Mouse (Mus musculus): ENCODE measurements at regions not wholly inside any gene's neighbourhood (a gene's known extent, or its start where the extent isn't known, plus 50 kb on each side); places are given as distances from the start of the nearest gene placed in this dataset.

DNA sequence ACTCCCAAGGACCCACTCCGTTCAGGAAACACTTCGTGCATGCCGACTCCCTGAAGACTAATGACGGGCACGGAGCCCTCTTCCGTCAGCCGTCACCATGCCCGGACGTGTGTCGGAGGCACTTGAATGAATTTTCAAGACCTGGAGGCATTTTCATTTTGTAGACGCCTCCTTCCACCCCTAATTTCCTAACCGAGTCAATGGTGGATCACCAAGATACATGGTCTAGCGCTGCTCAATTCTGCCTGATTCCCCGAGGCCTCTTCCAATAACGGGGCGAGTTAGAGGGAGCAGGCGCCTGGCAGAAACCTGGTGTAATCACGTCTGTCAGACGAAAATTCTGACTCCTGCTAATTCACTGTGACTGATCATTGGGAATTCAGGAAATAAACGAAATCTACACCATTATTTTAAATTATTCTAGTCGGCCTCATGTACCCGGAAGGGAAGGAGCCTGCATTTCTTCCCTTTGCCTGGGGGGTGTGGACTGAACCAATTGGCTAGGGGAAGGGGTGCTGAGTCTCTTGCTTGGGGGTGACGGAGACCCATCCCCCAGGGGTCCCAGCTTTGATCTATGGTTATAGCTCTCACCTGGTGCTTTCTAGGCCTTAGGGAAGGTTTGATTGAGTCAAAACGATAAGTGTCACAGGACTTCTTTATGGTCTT is 349.4 kb upstream of the Kazn start:
- H3K27ac ChIP-seq (ENCODE audit: low read depth, low read length), result peak overlapping the region; percentile 48
- H3K9me3 ChIP-seq (replicated peaks; ENCODE audit: control insufficient read depth, low read length), result no peaks in the 10 kb centered on the region
- peak overlapping the region; percentile 23; the same call in 1 of the 2 replicates for H3K4me2 ChIP-seq (ENCODE audit: low read length)
- DNase-seq (ENCODE audit: low spot score) (peak; percentile 41), ATAC-seq (peak; percentile 57; the same call in 1 of the 2 replicates)
- 57% methylated on average over 24 of the region's 24 CpGs for WGBS
- no peaks in the 10 kb centered on the region for H3K27me3 ChIP-seq (replicated peaks; ENCODE audit: control insufficient read depth, insufficient read depth, low read length)
- no peak overlapping the region for H3K4me3 ChIP-seq (ENCODE audit: low read depth, low read length)
- peak overlapping the region; percentile 18; the same call in 1 of the 2 replicates for H3K9ac ChIP-seq (ENCODE audit: low read length)
- H3K36me3 ChIP-seq (ENCODE audit: control insufficient read depth, insufficient read depth, low read length), result no peaks in the 10 kb centered on the region
- peaks cover 5% of the 10 kb centered on the region for H3K4me1 ChIP-seq (ENCODE audit: control insufficient read depth, insufficient read depth, low read length)

DNA sequence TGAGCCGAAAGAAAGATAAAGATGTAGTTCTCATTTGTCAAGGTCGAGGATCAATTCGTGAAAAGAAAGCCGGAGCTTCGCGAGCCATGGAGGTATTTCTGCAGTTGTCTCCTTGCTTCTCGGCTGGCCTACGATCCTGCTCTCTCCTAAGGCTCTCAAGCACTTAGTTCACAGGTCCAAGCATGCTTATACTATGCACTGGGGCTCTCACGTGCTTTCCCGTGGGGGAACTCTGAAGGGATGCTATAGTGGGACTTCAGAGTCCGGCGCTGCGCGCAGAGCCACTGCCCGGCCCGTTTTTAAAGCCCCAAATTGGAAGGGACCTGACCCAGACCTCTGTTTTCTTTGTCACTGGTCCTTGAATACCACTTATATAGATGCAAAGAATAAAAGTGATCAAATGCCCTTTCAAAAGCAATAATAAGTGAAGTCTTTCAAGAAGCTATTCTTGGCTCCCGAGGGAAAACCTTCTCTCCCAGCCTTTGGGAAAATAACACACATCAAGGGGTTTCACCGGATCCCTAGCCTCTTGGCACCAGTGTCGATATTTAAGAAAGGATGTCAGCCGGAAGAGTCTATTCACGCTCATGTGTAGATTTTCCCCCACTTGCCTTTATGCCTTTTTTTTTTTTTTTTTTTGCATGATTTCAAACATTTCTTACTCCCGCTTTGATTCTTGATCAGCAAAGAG is 348.3 kb upstream of the Kazn start:
- 0 out of 2 replicates have a peak overlapping the region, but pooled peaks have one; percentile 14 for H3K27ac ChIP-seq (ENCODE audit: low read depth, low read length)
- DNase-seq (ENCODE audit: low spot score) (peak; percentile 59), ATAC-seq (peak; percentile 46)
- H3K4me2 ChIP-seq (ENCODE audit: low read length), result peak overlapping the region; percentile 18; the same call in 1 of the 2 replicates
- no peaks in the 10 kb centered on the region for H3K9me3 ChIP-seq (replicated peaks; ENCODE audit: control insufficient read depth, low read length)
- 37% methylated on average over 22 of the region's 22 CpGs for WGBS
- peaks cover 5% of the 10 kb centered on the region for H3K4me1 ChIP-seq (ENCODE audit: control insufficient read depth, insufficient read depth, low read length)
- H3K27me3 ChIP-seq (replicated peaks; ENCODE audit: control insufficient read depth, insufficient read depth, low read length), result no peaks in the 10 kb centered on the region
- no peaks in the 10 kb centered on the region for H3K36me3 ChIP-seq (ENCODE audit: control insufficient read depth, insufficient read depth, low read length)
- H3K9ac ChIP-seq (ENCODE audit: low read length), result no peak overlapping the region
- no peak overlapping the region for H3K4me3 ChIP-seq (ENCODE audit: low read depth, low read length)

DNA sequence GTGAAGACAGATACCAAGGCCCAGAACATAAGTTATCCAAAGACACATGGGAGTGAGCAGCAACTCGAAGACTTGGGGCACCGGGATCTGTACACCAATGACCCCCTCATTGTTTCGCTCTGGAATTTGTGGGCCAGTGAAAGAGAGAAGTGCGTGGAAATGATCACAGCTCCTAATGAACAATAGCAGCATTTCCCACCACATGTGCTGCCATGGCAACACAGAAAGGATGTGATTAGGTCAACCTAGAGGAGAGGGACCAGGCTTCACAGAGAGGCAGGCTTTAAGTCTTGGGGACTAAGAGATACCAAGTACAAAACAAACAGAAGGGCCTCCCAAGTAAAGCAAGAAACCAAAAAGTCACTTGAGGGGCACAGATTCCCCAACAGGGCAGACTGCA is 339.3 kb upstream of the Kazn start:
- no peak for DNase-seq (ENCODE audit: low spot score)
- H3K27ac ChIP-seq (ENCODE audit: low read depth, low read length), result no peak overlapping the region
- 40% methylated on average over 4 of the region's 4 CpGs for WGBS

DNA sequence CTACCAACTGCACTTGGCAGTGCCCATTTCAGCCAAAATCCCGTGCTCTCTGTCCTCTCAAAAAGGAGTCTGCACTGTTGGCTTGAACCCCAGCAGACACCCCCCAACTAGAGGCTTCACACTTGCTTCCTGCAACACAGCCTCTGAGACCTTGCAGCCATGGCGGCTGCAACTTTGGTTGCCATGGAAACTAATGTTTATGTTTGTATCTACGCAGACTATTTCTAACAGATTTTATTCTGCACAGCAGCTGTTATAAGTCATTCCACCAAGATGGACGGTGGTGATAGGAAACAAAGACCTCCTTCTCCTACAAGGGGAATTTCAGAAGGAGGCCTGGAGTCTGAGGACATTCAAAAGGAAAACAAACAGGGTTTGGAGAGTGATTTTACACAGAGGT is 338.3 kb upstream of the Kazn start:
- H3K9ac ChIP-seq (ENCODE audit: low read length), result no peak overlapping the region
- H3K4me2 ChIP-seq (ENCODE audit: low read length), result no peak overlapping the region
- ATAC-seq (no peak), DNase-seq (ENCODE audit: low spot score) (peak; percentile 69)
- no peak overlapping the region for H3K4me3 ChIP-seq (ENCODE audit: low read depth, low read length)
- no peaks in the 10 kb centered on the region for H3K27me3 ChIP-seq (replicated peaks; ENCODE audit: control insufficient read depth, insufficient read depth, low read length)
- H3K36me3 ChIP-seq (ENCODE audit: control insufficient read depth, insufficient read depth, low read length), result no peaks in the 10 kb centered on the region
- no peak overlapping the region for H3K27ac ChIP-seq (ENCODE audit: low read depth, low read length)
- WGBS, result 52% methylated on average over 4 of the region's 4 CpGs
- H3K9me3 ChIP-seq (replicated peaks; ENCODE audit: control insufficient read depth, low read length), result no peaks in the 10 kb centered on the region
- 0 out of 2 replicates have a peak, but pooled peaks cover 2% of the 10 kb centered on the region for H3K4me1 ChIP-seq (ENCODE audit: control insufficient read depth, insufficient read depth, low read length)

More for the DNA sequence above, 339.3 kb upstream of the Kazn start:
- Histone ChIP-seq H3K36me3 (ENCODE audit: control insufficient read depth, insufficient read depth, low read length) (no peaks in the 10 kb centered on the region), H3K4me3 (ENCODE audit: low read depth, low read length) (no peak overlapping the region), H3K4me1 (ENCODE audit: control insufficient read depth, insufficient read depth, low read length) (0 out of 2 replicates have a peak, but pooled peaks cover 2% of the 10 kb centered on the region), H3K4me2 (ENCODE audit: low read length) (no peak overlapping the region), H3K9me3 (replicated peaks; ENCODE audit: control insufficient read depth, low read length) (no peaks in the 10 kb centered on the region), H3K27me3 (replicated peaks; ENCODE audit: control insufficient read depth, insufficient read depth, low read length) (no peaks in the 10 kb centered on the region), H3K9ac (ENCODE audit: low read length) (no peak overlapping the region)
- no peak for ATAC-seq

DNA sequence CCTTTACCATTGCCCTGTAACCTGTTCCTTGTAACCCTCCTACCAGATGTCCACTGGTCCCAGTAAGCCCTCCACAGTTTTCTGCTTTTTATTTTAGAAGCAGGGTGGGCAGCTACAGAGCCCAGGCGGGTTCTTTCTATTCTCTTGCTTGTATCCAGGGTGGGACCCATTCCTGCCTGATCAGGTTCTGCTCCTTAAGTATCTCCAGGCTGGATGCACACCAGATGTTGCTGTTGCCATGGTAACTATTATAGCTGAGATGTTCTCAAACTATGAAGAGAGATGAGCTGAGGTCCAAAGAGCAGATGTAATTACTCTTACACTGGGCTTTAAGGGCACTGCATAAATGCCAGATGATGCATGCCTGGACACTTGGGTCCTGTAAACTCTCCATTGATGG is 335.3 kb upstream of the Kazn start:
- Histone ChIP-seq H3K9ac (ENCODE audit: low read length) (no peak overlapping the region), H3K27me3 (replicated peaks; ENCODE audit: control insufficient read depth, insufficient read depth, low read length) (no peaks in the 10 kb centered on the region), H3K4me3 (ENCODE audit: low read depth, low read length) (no peak overlapping the region), H3K4me1 (ENCODE audit: control insufficient read depth, insufficient read depth, low read length) (0 out of 2 replicates have a peak, but pooled peaks cover 2% of the 10 kb centered on the region), H3K27ac (ENCODE audit: low read depth, low read length) (no peak overlapping the region), H3K9me3 (replicated peaks; ENCODE audit: control insufficient read depth, low read length) (no peaks in the 10 kb centered on the region), H3K4me2 (ENCODE audit: low read length) (no peak overlapping the region), H3K36me3 (ENCODE audit: control insufficient read depth, insufficient read depth, low read length) (no peaks in the 10 kb centered on the region)
- ATAC-seq (no peak), DNase-seq (ENCODE audit: low spot score) (peak; percentile 51)
- WGBS, result 71% methylated on average over 1 of the region's 1 CpGs

DNA sequence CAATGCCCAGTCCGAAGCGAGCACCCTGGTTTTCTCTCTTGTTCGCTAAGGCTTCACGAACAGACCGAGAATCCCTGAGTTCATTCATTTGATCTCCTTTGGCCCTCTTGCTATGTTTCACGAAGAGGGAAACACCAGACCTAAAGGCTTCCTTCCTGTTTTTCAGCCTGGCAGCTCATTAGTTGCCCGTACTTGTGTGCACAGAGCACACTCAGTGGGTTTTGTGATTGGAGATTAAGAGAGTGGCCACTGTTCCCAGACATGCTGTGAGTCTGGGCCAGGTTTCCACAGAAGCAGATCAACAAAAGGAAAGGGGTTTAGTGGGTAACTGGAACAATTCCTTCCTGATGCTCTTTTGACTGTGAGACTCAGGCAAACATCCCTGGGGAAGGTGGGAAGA is 331.5 kb upstream of the Kazn start:
- no peak overlapping the region for H3K9ac ChIP-seq (ENCODE audit: low read length)
- DNase-seq (ENCODE audit: low spot score), result peak; percentile 64
- H3K36me3 ChIP-seq (ENCODE audit: control insufficient read depth, insufficient read depth, low read length), result no peaks in the 10 kb centered on the region
- no peaks in the 10 kb centered on the region for H3K4me1 ChIP-seq (ENCODE audit: control insufficient read depth, insufficient read depth, low read length)
- H3K9me3 ChIP-seq (replicated peaks; ENCODE audit: control insufficient read depth, low read length), result no peaks in the 10 kb centered on the region
- H3K27ac ChIP-seq (ENCODE audit: low read depth, low read length), result no peak overlapping the region
- no peak overlapping the region for H3K4me2 ChIP-seq (ENCODE audit: low read length)
- 39% methylated on average over 7 of the region's 7 CpGs for WGBS
- no peak overlapping the region for H3K4me3 ChIP-seq (ENCODE audit: low read depth, low read length)
- ATAC-seq, result no peak
- no peaks in the 10 kb centered on the region for H3K27me3 ChIP-seq (replicated peaks; ENCODE audit: control insufficient read depth, insufficient read depth, low read length)

DNA sequence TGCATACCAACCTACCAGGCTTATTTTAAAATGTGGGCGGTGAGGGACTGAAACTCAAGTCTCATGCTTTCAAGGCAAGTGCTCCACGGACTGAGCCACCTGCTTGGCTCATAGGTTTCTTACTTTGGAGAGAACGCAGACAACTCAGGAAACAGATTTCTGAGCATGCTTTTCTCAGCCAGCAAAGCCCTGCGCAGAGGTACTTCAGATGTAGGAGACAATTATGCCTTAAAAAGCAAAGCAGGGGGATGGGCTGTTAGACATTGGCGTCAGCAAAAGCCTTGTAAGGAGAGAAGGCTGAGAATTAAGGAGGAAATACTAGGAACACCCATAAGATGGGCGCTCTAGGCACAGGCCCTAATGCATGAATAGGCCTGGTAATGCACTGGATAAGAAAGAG is 329.4 kb upstream of the Kazn start:
- no peak overlapping the region for H3K4me2 ChIP-seq (ENCODE audit: low read length)
- no peak overlapping the region for H3K27ac ChIP-seq (ENCODE audit: low read depth, low read length)
- DNase-seq (ENCODE audit: low spot score) (no peak), ATAC-seq (no peak)
- H3K4me3 ChIP-seq (ENCODE audit: low read depth, low read length), result no peak overlapping the region
- H3K27me3 ChIP-seq (replicated peaks; ENCODE audit: control insufficient read depth, insufficient read depth, low read length), result no peaks in the 10 kb centered on the region
- H3K36me3 ChIP-seq (ENCODE audit: control insufficient read depth, insufficient read depth, low read length), result no peaks in the 10 kb centered on the region
- 76% methylated on average over 6 of the region's 6 CpGs for WGBS
- no peaks in the 10 kb centered on the region for H3K9me3 ChIP-seq (replicated peaks; ENCODE audit: control insufficient read depth, low read length)
- no peak overlapping the region for H3K9ac ChIP-seq (ENCODE audit: low read length)
- no peaks in the 10 kb centered on the region for H3K4me1 ChIP-seq (ENCODE audit: control insufficient read depth, insufficient read depth, low read length)

DNA sequence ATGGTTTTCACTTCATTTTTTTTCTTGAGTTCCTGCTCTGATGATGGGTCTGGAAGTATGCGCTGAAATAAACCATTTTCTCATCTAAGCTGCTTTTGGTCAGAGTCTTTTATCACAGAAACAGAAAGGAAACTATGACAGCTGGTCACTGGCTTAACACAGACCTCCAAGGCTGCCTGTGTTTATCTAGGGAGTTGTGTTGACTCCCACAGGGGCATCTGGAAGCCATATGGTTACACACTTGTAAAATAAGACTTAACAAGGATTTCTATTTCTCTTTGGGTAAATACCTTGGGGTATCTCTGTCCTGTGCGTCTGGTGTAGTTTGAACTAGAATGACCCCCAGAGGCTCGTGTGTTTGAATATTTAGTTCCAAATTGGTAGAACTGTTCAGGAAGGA is 315.5 kb upstream of the Kazn start:
- WGBS, result 77% methylated on average over 3 of the region's 3 CpGs
- Histone ChIP-seq H3K4me1 (ENCODE audit: control insufficient read depth, insufficient read depth, low read length) (no peaks in the 10 kb centered on the region), H3K4me2 (ENCODE audit: low read length) (no peak overlapping the region), H3K9me3 (replicated peaks; ENCODE audit: control insufficient read depth, low read length) (no peaks in the 10 kb centered on the region), H3K36me3 (ENCODE audit: control insufficient read depth, insufficient read depth, low read length) (no peaks in the 10 kb centered on the region), H3K27me3 (replicated peaks; ENCODE audit: control insufficient read depth, insufficient read depth, low read length) (no peaks in the 10 kb centered on the region), H3K9ac (ENCODE audit: low read length) (no peak overlapping the region), H3K27ac (ENCODE audit: low read depth, low read length) (no peak overlapping the region), H3K4me3 (ENCODE audit: low read depth, low read length) (no peak overlapping the region)
- no peak for ATAC-seq
- DNase-seq (ENCODE audit: low spot score), result no peak

DNA sequence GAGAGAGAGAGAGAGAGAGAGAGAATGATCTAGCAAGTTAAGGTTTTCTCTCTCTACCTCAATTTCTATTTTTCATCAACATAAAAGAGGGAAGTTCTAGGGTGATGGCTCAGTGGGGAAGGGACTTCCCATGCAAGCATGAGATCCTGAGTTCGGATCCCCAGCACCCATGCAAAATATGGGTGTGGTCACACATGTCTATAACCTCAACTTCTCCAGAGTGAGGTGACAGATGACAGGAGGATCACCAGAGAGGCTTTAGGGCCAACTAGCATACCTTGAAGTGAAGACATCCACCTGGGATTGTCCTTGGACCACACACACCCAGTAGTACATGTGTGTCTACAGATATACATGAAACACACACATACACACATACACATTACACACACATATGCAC is 306.7 kb upstream of the Kazn start:
- H3K36me3 ChIP-seq (ENCODE audit: control insufficient read depth, insufficient read depth, low read length), result no peaks in the 10 kb centered on the region
- H3K9me3 ChIP-seq (replicated peaks; ENCODE audit: control insufficient read depth, low read length), result no peaks in the 10 kb centered on the region
- H3K27ac ChIP-seq (ENCODE audit: low read depth, low read length), result no peak overlapping the region
- H3K4me1 ChIP-seq (ENCODE audit: control insufficient read depth, insufficient read depth, low read length), result no peaks in the 10 kb centered on the region
- H3K4me2 ChIP-seq (ENCODE audit: low read length), result no peak overlapping the region
- no peak for DNase-seq (ENCODE audit: low spot score)
- H3K4me3 ChIP-seq (ENCODE audit: low read depth, low read length), result no peak overlapping the region
- WGBS, result 85% methylated on average over 1 of the region's 1 CpGs
- no peaks in the 10 kb centered on the region for H3K27me3 ChIP-seq (replicated peaks; ENCODE audit: control insufficient read depth, insufficient read depth, low read length)
- H3K9ac ChIP-seq (ENCODE audit: low read length), result no peak overlapping the region
- no peak for ATAC-seq

Data from forebrain, embryonic 14.5 days (tissue).